Mouse (Mus musculus): Measurements from ENCODE around the gene Gstz1. TPM values are rescaled to one million over a fixed set of nuclear protein-coding genes. Genes with fewer than 3 reads are reported as not detected.
A peak's percentile ranks its signal among the peaks of the same experiment; 100 is the strongest.

The Gstz1 gene
- polyA plus RNA-seq (2016; fragmentation: Nextera tagmentation; extraction: Ambion mirVana) = 30.9 and 31.4 TPM in 2 replicates

DNA sequence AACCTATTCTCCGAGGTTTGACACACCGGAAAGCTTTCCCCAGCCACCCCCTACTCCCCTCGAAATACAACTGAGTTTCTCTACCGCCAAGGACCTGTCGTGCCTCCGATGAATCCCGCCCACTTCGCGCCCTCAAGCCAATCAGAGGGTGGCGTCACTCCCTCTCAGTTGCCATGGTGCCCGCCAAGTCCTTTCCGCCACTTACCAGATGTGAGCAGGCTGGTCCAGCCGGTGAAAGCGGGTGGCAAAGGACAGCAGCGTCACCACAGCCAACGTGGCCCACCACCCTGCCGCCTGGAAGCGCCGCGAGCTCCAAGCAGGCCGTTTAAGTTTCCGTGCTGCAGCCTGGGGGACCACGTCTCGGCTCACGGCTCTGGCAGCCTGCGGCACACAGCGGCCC, at the start of gene Gstz1:
Gene Gstz1, plus strand, starts transcription at position 200 of the 400 bp plus-strand sequence.
- Histone ChIP-seq H3K9me3 (replicated peaks) (no peaks in the 10 kb centered on the region; the same call in 1 of the 2 replicates), H3K4me1 (replicated peaks) (peaks cover 20% of the 10 kb centered on the region), H3K27ac (ENCODE audit: poor library complexity, severe bottlenecking) (peak within 1 kb of the TSS; percentile 94), H3K36me3 (peaks cover 17% of the 10 kb centered on the region), H3K4me3 (peak within 1 kb of the TSS; percentile 70), H3K9ac (peak within 1 kb of the TSS; percentile 78), H3K27me3 (replicated peaks) (no peaks in the 10 kb centered on the region), H3K4me2 (peak within 1 kb of the TSS; percentile 88)
- peak; percentile 90 for ATAC-seq (ENCODE audit: insufficient number of reproducible peaks, low FRiP score)
- under 1% methylated on average over 27 of the region's 27 CpGs for WGBS

DNA sequence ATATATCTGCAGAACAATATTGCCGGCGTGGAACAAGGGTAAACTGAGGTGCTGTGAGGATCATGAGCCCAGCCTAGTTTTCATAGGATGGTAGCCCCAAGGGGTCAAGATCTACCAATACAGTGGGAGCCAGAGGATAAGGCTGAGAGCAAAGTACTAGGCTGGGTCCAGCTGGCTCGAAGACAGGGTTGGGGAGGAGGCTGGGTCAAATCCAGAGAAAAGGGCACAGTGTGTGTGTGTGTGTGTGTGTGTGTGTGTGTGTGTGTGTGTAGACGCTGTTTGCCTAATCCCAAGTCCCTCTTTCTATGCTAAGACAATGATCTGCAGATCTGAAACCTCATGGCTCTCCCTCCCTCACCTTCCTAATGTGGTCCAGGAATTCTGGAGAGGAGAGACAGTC, 46.6 kb upstream of the Gstz1 start:
- Histone ChIP-seq H3K9ac (no peak overlapping the region), H3K36me3 (no peaks in the 10 kb centered on the region), H3K9me3 (replicated peaks) (no peaks in the 10 kb centered on the region), H3K4me3 (no peak overlapping the region), H3K27me3 (replicated peaks) (peaks cover 60% of the 10 kb centered on the region), H3K4me2 (no peak overlapping the region), H3K4me1 (replicated peaks) (peaks cover 12% of the 10 kb centered on the region), H3K27ac (ENCODE audit: poor library complexity, severe bottlenecking) (no peak overlapping the region)
- ATAC-seq (ENCODE audit: insufficient number of reproducible peaks, low FRiP score) = no peak
- WGBS = 82% methylated on average over 4 of the region's 4 CpGs

DNA sequence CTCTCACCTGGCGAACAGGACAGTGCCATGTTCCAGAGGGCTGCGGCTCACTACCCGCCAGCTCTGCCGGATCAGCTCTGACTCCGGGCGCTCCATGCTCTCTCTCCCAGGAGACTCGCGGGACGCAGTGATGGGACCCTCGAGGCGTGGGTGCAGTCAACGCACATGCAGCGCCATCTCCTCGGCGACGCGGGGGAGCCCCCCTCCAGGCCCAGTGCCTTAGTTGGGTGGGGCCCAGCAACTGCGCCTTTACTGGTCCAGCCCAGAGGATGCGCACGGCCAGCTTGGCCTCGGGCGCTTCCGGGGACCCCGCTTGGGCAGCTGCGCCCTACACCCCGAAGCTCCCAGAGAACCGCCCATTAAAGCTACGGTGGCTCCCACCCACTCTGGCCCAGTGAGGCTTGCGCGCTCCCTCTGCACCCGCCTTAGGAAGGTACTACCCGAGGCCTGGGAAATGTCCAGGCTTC, 44.8 kb upstream of the Gstz1 start, which contains the start of gene Ngb:
Gene Ngb, minus strand, starts transcription at position 375 of the 467 bp plus-strand sequence.
- Histone ChIP-seq H3K9ac (peak within 1 kb of the TSS; percentile 57; the same call in 1 of the 2 replicates), H3K27me3 (replicated peaks) (peaks cover 60% of the 10 kb centered on the region), H3K4me1 (replicated peaks) (peaks cover 12% of the 10 kb centered on the region), H3K4me3 (peak within 1 kb of the TSS; percentile 44), H3K9me3 (replicated peaks) (no peaks in the 10 kb centered on the region), H3K27ac (ENCODE audit: poor library complexity, severe bottlenecking) (no peak within 1 kb of the TSS), H3K36me3 (no peaks in the 10 kb centered on the region), H3K4me2 (peak within 1 kb of the TSS; percentile 79)
- ATAC-seq (ENCODE audit: insufficient number of reproducible peaks, low FRiP score) = peak; percentile 34; the same call in 1 of the 2 replicates
- WGBS = 5% methylated on average over 32 of the region's 32 CpGs

DNA sequence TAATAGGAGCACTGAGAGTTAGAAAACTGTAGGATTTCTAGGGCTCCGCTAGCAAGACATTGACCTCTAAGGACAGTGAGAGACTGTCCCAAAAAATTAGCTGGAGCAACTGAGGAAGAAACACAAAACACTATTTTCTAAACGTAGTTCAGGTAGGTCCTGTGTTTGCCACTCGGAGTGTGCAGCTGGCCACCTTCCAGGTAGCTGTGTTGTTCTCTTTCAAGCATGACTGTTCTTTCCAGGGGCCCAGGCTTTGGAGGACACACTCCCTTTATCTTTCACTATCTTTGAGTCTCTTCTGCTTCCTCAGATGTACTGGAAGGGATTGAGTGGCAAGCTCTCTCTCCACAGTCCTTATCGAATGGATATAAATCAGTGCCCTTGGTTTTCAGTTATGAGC, 43.5 kb upstream of the Gstz1 start:
- Histone ChIP-seq H3K27ac (ENCODE audit: poor library complexity, severe bottlenecking) (no peak overlapping the region), H3K4me3 (no peak overlapping the region), H3K9ac (no peak overlapping the region), H3K36me3 (peaks cover 5% of the 10 kb centered on the region), H3K4me1 (replicated peaks) (peaks cover 12% of the 10 kb centered on the region), H3K27me3 (replicated peaks) (peaks cover 48% of the 10 kb centered on the region), H3K4me2 (no peak overlapping the region), H3K9me3 (replicated peaks) (no peaks in the 10 kb centered on the region)
- ATAC-seq (ENCODE audit: insufficient number of reproducible peaks, low FRiP score) = no peak
- 87% methylated on average over 4 of the region's 4 CpGs for WGBS

DNA sequence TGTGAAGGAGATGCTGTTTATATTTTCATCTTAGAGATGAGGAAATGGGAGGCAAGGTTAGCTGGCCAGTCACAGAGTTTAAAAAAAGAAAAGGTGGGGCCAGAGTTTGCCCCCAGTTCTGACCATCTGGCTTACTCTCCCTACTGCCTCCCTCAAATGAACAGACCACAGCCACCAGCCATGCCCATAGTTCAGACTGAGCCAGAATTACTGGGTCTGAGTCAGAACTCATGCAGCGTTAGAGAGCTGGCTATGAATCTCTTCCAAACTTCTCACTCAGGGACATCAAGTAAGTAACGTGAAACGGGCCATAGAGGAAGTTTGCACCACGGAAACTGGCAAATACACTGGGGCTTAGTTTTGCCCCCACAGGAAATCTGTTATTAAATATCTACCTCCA, 42.2 kb upstream of the Gstz1 start:
- Histone ChIP-seq H3K36me3 (peaks cover 17% of the 10 kb centered on the region), H3K4me3 (no peak overlapping the region), H3K4me2 (no peak overlapping the region), H3K4me1 (replicated peaks) (peaks cover 12% of the 10 kb centered on the region), H3K27me3 (replicated peaks) (peaks cover 43% of the 10 kb centered on the region), H3K9me3 (replicated peaks) (no peaks in the 10 kb centered on the region), H3K9ac (no peak overlapping the region), H3K27ac (ENCODE audit: poor library complexity, severe bottlenecking) (no peak overlapping the region)
- 80% methylated on average over 4 of the region's 4 CpGs for WGBS
- no peak for ATAC-seq (ENCODE audit: insufficient number of reproducible peaks, low FRiP score)

DNA sequence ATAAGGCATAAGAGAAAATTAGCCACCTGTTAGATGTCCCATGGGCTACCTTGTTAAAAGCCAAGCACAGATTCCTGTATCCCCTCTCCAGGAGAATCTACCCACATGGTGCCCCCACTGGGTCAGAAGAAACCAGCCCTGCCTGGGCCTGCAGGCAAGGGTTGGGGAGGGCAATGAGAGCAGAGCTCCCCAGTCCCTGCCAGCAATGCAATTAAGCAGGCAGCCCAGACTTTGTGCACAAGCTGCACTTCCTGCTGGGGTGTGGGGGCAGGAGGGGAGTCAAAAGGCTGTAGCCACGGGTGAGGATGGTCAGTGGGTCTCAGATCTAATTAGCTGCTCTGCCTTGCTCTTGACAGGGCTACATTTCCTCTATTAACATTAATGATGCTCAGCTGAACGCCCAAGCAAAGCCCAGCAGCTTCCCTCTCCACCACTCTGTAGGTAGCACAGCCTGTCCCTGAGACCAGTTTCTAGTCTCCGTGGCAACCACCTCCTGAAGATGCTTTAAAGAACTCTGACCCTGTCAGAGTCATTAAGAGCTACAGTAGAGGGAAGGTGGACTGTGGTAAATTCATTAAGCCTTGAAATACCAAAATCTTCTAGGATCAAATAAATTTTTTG, 39.5 kb upstream of the Gstz1 start:
- ATAC-seq (ENCODE audit: insufficient number of reproducible peaks, low FRiP score) = no peak
- Histone ChIP-seq H3K9me3 (replicated peaks) (no peaks in the 10 kb centered on the region), H3K4me1 (replicated peaks) (peaks cover 8% of the 10 kb centered on the region; the same call in 1 of the 2 replicates), H3K9ac (no peak overlapping the region), H3K27ac (ENCODE audit: poor library complexity, severe bottlenecking) (no peak overlapping the region), H3K4me2 (no peak overlapping the region), H3K27me3 (replicated peaks) (peaks cover 16% of the 10 kb centered on the region), H3K4me3 (no peak overlapping the region), H3K36me3 (peaks cover 35% of the 10 kb centered on the region)
- 46% methylated on average over 3 of the region's 3 CpGs for WGBS

DNA sequence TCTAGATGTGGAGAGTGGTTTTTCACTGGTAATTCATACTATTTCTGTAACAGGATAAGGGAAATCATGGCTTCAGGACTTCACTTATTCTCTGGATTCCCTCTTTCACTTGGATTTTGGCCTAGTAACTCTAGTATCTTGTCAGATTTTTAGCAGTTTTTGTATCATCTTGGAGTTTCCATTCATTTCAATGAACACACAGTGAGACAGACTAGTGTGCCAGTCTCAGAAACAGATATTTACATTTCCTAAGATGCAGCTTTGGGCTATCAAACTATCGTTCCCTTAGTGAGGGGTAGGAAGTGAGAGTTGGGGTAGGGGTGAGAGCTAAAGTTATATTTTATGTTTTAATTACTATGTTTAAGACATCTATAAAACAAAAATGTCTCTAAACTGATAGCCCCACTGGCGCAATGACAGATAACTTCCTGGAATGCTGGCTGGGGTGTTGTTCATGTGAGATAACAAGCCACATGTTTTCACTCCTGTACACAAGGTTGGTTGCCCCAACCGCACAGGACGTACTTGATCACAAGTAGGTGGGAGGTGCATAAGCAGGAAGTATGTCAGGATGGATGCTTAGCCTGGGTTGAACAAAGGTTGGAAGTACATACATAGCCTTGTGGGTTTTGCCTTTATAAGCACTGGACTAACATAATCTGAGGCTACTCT, 24.9 kb upstream of the Gstz1 start:
- no peak overlapping the region for H3K4me3 ChIP-seq
- H3K9me3 ChIP-seq (replicated peaks) = no peaks in the 10 kb centered on the region
- H3K4me2 ChIP-seq = no peak overlapping the region
- H3K27me3 ChIP-seq (replicated peaks) = no peaks in the 10 kb centered on the region
- no peak overlapping the region for H3K27ac ChIP-seq (ENCODE audit: poor library complexity, severe bottlenecking)
- peaks cover 59% of the 10 kb centered on the region for H3K36me3 ChIP-seq
- H3K4me1 ChIP-seq (replicated peaks) = no peaks in the 10 kb centered on the region
- no peak overlapping the region for H3K9ac ChIP-seq
- 0 out of 2 replicates have a peak, but pooled peaks have one; percentile 39 for ATAC-seq (ENCODE audit: insufficient number of reproducible peaks, low FRiP score)
- WGBS = 68% methylated on average over 4 of the region's 4 CpGs

DNA sequence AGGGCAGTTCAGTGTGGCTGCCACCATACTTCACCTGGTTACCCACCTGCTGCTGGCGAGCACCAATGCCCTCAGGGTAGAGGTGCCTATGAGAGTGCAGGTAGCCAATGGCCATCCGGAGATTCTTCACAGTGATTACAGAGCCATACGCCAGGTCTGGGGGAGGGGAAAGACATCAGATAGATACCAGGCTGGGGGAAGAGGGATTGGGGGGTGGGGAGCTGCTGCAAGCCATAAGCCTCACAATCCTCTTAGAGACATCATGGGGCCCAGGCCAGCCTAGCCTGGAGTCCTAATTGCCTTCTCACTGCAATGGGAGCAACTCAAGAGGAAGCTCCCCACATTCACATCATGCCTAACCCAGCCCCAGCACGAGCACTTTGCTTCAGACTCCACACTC, 19.7 kb upstream of the Gstz1 start:
- Histone ChIP-seq H3K4me1 (replicated peaks) (peaks cover 5% of the 10 kb centered on the region), H3K27me3 (replicated peaks) (no peaks in the 10 kb centered on the region), H3K9ac (no peak overlapping the region), H3K27ac (ENCODE audit: poor library complexity, severe bottlenecking) (no peak overlapping the region), H3K36me3 (peaks cover 58% of the 10 kb centered on the region), H3K4me2 (no peak overlapping the region), H3K4me3 (no peak overlapping the region), H3K9me3 (replicated peaks) (no peaks in the 10 kb centered on the region)
- 77% methylated on average over 4 of the region's 4 CpGs for WGBS
- ATAC-seq (ENCODE audit: insufficient number of reproducible peaks, low FRiP score) = no peak

DNA sequence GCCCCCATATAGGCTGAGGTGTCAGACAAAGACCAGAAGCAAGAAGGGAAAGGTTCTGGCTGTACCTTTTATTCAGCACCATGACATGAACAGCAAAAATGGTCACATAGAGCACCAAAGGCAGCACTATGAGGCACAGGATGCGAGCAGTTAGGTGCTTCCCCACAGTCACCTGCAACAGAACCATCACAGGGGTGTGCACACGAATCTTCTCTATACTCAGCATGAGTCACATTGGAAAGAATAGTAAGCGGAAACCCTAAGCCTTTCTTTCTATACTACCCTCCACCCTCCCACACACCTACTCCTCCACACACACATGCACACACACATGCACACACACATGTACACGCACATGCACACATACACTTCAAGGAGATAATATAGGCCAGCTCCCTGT, 16.7 kb upstream of the Gstz1 start:
- no peak for ATAC-seq (ENCODE audit: insufficient number of reproducible peaks, low FRiP score)
- H3K27me3 ChIP-seq (replicated peaks) = no peaks in the 10 kb centered on the region
- 89% methylated on average over 4 of the region's 4 CpGs for WGBS
- no peak overlapping the region for H3K4me3 ChIP-seq
- peaks cover 10% of the 10 kb centered on the region for H3K4me1 ChIP-seq (replicated peaks)
- H3K9ac ChIP-seq = no peak overlapping the region
- no peak overlapping the region for H3K27ac ChIP-seq (ENCODE audit: poor library complexity, severe bottlenecking)
- no peak overlapping the region for H3K4me2 ChIP-seq
- peaks cover 47% of the 10 kb centered on the region for H3K36me3 ChIP-seq
- H3K9me3 ChIP-seq (replicated peaks) = no peaks in the 10 kb centered on the region

DNA sequence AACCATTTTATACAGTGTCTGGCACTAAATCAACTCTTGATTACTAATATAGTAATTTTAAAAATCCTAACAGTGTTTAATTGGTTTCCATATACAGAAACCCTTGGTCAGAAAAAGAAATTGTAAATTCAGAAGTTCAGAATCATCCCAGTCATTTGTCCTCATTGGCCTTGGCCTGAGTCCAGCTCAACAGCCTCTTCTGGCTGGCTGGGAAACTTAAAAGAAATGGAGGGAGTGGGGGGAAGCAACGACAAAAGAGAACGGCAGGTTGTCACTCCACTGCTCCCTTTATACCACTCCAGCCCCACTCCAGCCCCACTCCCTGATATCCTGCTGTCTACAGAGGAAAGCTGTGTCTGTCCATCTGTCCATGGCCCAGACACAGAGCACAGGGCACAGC, 15.8 kb upstream of the Gstz1 start:
- Histone ChIP-seq H3K4me3 (no peak overlapping the region), H3K4me2 (no peak overlapping the region), H3K27ac (ENCODE audit: poor library complexity, severe bottlenecking) (no peak overlapping the region), H3K9me3 (replicated peaks) (no peaks in the 10 kb centered on the region), H3K27me3 (replicated peaks) (no peaks in the 10 kb centered on the region), H3K4me1 (replicated peaks) (peaks cover 10% of the 10 kb centered on the region), H3K9ac (no peak overlapping the region), H3K36me3 (peaks cover 52% of the 10 kb centered on the region)
- ATAC-seq (ENCODE audit: insufficient number of reproducible peaks, low FRiP score) = no peak
- 58% methylated on average over 2 of the region's 2 CpGs for WGBS

DNA sequence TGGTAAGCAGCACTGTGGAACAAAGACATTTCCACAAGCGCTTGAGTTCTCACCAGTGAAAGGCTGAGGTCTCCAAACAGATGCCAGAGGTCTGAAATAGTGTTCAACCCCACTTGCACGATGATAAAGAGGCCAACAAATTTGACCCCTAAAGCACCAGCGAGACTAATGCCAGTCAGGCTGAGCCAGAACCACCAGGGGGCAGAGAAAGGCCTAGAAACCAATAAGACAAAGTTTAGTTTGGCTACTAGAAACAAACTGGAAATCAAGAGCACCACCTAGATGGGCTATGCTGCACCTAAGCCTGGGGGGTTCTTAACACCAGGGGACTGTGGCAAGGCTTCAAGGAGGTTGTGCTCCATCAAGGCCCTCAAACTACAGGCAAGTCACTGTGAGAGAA, 15.3 kb upstream of the Gstz1 start:
- Histone ChIP-seq H3K4me2 (no peak overlapping the region), H3K4me1 (replicated peaks) (peaks cover 10% of the 10 kb centered on the region), H3K27me3 (replicated peaks) (no peaks in the 10 kb centered on the region), H3K27ac (ENCODE audit: poor library complexity, severe bottlenecking) (no peak overlapping the region), H3K9ac (no peak overlapping the region), H3K4me3 (no peak overlapping the region), H3K36me3 (peaks cover 53% of the 10 kb centered on the region), H3K9me3 (replicated peaks) (no peaks in the 10 kb centered on the region)
- WGBS = 61% methylated on average over 3 of the region's 3 CpGs
- ATAC-seq (ENCODE audit: insufficient number of reproducible peaks, low FRiP score) = no peak

All from heart, embryonic 12.5 days (tissue).